Mouse (Mus musculus) liver, embryonic 18 days (tissue): ENCODE data around the gene Trf. TPM values are rescaled to one million over a fixed set of nuclear protein-coding genes. Genes with fewer than 3 reads are reported as not detected.

Experiments used
- polyA plus RNA-seq: library from polyadenylated mRNA; depleted of rRNA; stranded (reverse); fragments of >200 nt; gene quantifications from 2 replicates; pipeline ENCODE4 v1.2.3, GENCODE M21; 2012; rRNA removed

Trf gene
- polyA plus RNA-seq = 19,741 and 21,416 TPM in 2 replicates

DNA sequence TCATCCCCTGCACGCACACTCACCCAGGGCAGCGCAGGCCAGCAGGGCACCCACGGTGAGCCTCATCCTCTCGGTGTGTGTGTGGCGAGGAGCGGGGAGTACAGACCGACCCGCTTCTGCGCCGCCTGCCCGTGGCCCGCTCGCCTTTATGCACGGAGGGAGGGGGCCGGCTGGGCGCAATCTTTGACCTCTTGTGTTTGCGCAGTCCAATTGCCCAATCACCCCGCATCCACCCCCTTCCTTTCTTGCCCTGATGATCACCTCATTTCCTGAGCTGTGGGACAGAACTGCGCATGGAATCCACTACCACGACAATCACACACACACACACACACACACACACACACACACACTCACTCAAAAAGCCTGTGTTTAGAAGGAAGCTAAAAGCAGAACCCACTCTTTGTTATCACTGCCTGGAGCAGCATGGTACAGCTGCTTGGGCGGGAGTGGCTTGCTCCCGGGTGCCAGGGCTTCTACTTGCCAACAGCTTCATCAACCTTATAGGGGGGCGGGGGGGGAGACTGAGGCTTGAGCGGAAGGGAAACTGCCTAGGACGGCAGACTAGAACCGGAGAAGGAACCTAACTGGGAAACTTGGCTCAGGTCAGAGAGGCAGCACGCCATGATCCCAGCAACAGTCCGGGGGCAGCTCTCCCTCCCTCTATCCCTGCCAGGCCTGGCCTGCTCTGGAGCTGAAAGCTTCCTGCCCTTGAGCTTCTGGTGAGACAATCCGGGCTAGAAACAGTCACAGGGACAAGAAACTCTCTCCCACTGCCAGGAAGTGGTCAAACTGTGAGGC, at the start of gene Trf, which contains the start of gene Gm20425:
Gene Trf, minus strand, starts transcription at position 294 of the 801 bp plus-strand sequence.
Gene Gm20425, minus strand, starts transcription at position 157 of the 801 bp plus-strand sequence.

DNA sequence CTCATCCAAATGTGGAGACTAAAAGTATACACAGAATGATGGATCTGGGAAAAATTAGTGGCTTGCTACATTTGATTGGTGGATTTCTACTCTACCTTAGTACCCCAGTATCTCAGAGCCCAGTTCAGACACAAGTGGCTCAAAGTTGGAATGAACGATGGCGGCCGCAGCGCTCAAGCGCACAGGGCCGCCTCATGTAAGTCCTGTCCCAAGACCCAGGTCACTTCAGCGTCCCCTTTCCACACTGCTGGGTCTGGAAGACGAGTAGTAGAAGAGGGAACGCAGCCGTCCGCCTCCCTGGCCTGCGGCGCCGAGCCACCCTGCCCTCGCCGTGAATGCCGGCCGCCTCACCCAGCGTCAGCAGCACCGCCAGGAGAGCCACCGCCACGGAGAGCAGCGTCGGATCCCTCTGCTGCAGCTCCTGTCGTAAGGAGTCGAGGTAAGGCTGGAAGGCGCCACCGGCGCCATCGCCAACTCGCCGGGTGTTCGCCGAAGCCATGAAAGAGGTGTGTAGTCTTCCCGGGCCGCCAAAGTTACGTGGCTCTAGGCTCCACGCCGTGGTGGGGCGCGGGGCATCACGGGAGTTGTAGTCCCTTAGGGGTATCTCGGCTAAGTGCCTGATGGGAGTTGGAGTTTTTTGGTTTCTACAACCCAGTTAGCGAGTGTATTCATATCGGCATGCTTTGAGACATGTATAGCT, 28.5 kb downstream of the Trf start, which contains the start of gene Srprb:
Gene Srprb, minus strand, starts transcription at position 577 of the 700 bp plus-strand sequence.

Other genes starting within 250 kb of the Trf start
- gene Slco2a1, start 241.7 kb downstream of the Trf start, polyA plus RNA-seq = 7.4 and 8.7 TPM in 2 replicates
- 0.14 and 0.19 TPM in 2 replicates for gene Rab6b, start 118.7 kb downstream of the Trf start, polyA plus RNA-seq
- 14.2 and 16.0 TPM in 2 replicates for gene Srprb, start 28.3 kb downstream of the Trf start, polyA plus RNA-seq
- gene Gm20425, start 137 bp downstream of the Trf start, polyA plus RNA-seq = 0.88 and 1.8 TPM in 2 replicates
- gene 1300017J02Rik, start 74.6 kb upstream of the Trf start, polyA plus RNA-seq = 146 and 160 TPM in 2 replicates
- 20.7 and 23.1 TPM in 2 replicates for gene Topbp1, start 74.8 kb upstream of the Trf start, polyA plus RNA-seq
- gene Cdv3, start 135.4 kb upstream of the Trf start, polyA plus RNA-seq = 27.5 TPM in 2 replicates
- gene Bfsp2, start 250.0 kb upstream of the Trf start, polyA plus RNA-seq = 5.2 and 7.8 TPM in 2 replicates